Mouse (Mus musculus): Measurements from ENCODE around the gene Kat5.

GRCm38 (mm10) chr19:5589159-5589558, 20.9 kb downstream of the Kat5 start:
- TF ChIP-seq GATA1 (IDR thresholded peaks at IDR 0.05; ENCODE audit: borderline replicate concordance, low read length) = no peak
- no peak for TF ChIP-seq FLI1 (IDR thresholded peaks at IDR 0.05; ENCODE audit: low read length)
